Comparison of ENCODE assay signal across 15 mouse cellular contexts in genomic region chr16:67311033-67311432, GRCm38 (mm10).
DNase-seq lines count a peak whose midpoint lies in the region; ATAC-seq and TF ChIP-seq lines count a peak whose summit lies in the region.
"Had no signal": no experiment of that assay in that cellular context is flagged by ENCODE, and none has a peak within 500 bp of the region (broad histone marks: within the 10 kb centered on the region; RNA-seq: fewer than 3 reads in every experiment).

No protein-coding gene starts in this region.

- intact Hi-C loops in heart, postnatal 36 days (cut with DNase I) = no loop called here

- H3K4me3 ChIP-seq in midbrain, embryonic 12.5 days = no peak overlapping the region
- no peak overlapping the region for H3K4me3 ChIP-seq in midbrain, embryonic 10.5 days
- no peak overlapping the region for H3K4me3 ChIP-seq in forebrain, embryonic 16.5 days (replicated peaks; ENCODE audit: low read length)
- no peak overlapping the region for H3K4me3 ChIP-seq in midbrain, postnatal 0 days (ENCODE audit: low read depth, low read length)
- H3K4me3 ChIP-seq: embryonic facial prominence, embryonic 10.5 days; liver, embryonic 12.5 days had no signal

- H3K9me3 ChIP-seq in midbrain, embryonic 12.5 days = no peaks in the 10 kb centered on the region
- H3K9me3 ChIP-seq in midbrain, embryonic 10.5 days (replicated peaks) = no peaks in the 10 kb centered on the region
- H3K9me3 ChIP-seq in forebrain, embryonic 16.5 days (ENCODE audit: control insufficient read depth, low read length) = no peaks in the 10 kb centered on the region
- H3K9me3 ChIP-seq in midbrain, postnatal 0 days (ENCODE audit: low read length) = no peaks in the 10 kb centered on the region
- H3K9me3 ChIP-seq: embryonic facial prominence, embryonic 10.5 days; liver, embryonic 12.5 days had no signal

- no peak for TF ChIP-seq CTCF in midbrain, postnatal 0 days (IDR thresholded peaks at IDR 0.05)

- H3K36me3 ChIP-seq in midbrain, embryonic 12.5 days = no peaks in the 10 kb centered on the region
- no peaks in the 10 kb centered on the region for H3K36me3 ChIP-seq in midbrain, embryonic 10.5 days
- H3K36me3 ChIP-seq in forebrain, embryonic 16.5 days (ENCODE audit: control insufficient read depth, insufficient read depth) = no peaks in the 10 kb centered on the region
- no peaks in the 10 kb centered on the region for H3K36me3 ChIP-seq in midbrain, postnatal 0 days (ENCODE audit: insufficient read depth, low read length)
- H3K36me3 ChIP-seq: embryonic facial prominence, embryonic 10.5 days; liver, embryonic 12.5 days had no signal

- no peak overlapping the region for H3K4me2 ChIP-seq in midbrain, embryonic 12.5 days (replicated peaks)
- H3K4me2 ChIP-seq in forebrain, embryonic 16.5 days (ENCODE audit: low read length) = no peak overlapping the region
- peak overlapping the region; percentile 10; the same call in 1 of the 2 replicates for H3K4me2 ChIP-seq in midbrain, postnatal 0 days (ENCODE audit: low read depth, low read length, poor library complexity, severe bottlenecking)
- H3K4me2 ChIP-seq: liver, embryonic 12.5 days had no signal

- no peaks in the 10 kb centered on the region for H3K27me3 ChIP-seq in midbrain, embryonic 12.5 days
- no peaks in the 10 kb centered on the region for H3K27me3 ChIP-seq in midbrain, embryonic 10.5 days (ENCODE audit: low read depth, poor library complexity, severe bottlenecking)
- no peaks in the 10 kb centered on the region for H3K27me3 ChIP-seq in forebrain, embryonic 16.5 days (replicated peaks; ENCODE audit: control insufficient read depth, insufficient read depth, low read length)
- no peaks in the 10 kb centered on the region for H3K27me3 ChIP-seq in midbrain, postnatal 0 days (ENCODE audit: insufficient read depth, low read length)
- H3K27me3 ChIP-seq: liver, embryonic 12.5 days had no signal

- ATAC-seq in midbrain, embryonic 12.5 days (ENCODE audit: low FRiP score, low read depth) = 0 out of 2 replicates have a peak, but pooled peaks have one; percentile 23
- ATAC-seq in forebrain, embryonic 16.5 days = peak; percentile 71
- peak; percentile 69; the same call in 1 of the 2 replicates for ATAC-seq in midbrain, postnatal 0 days (ENCODE audit: low FRiP score)
- ATAC-seq in monocyte, adult 5-6 weeks (replicated peaks; ENCODE audit: insufficient number of reproducible peaks, low FRiP score, low TSS enrichment, poor library complexity, severe bottlenecking) = no peak
- ATAC-seq: liver, embryonic 12.5 days had no signal

- no peak overlapping the region for H3K27ac ChIP-seq in midbrain, embryonic 12.5 days (replicated peaks)
- no peak overlapping the region for H3K27ac ChIP-seq in midbrain, embryonic 10.5 days (replicated peaks)
- H3K27ac ChIP-seq in forebrain, embryonic 16.5 days (ENCODE audit: low read length) = no peak overlapping the region
- H3K27ac ChIP-seq in midbrain, postnatal 0 days (ENCODE audit: low read depth, low read length) = peak overlapping the region; percentile 52; the same call in 1 of the 2 replicates
- H3K27ac ChIP-seq: embryonic facial prominence, embryonic 10.5 days; liver, embryonic 12.5 days had no signal

- DNase-seq in frontal cortex, adult 2 months (ENCODE audit: extremely low spot score in 1 of 2, low spot score in 1 of 2) = peak; percentile 20 to 71
- DNase-seq in frontal cortex, postnatal 14 days (ENCODE audit: low spot score in 2 of 2) = no peak
- no peak for DNase-seq in midbrain, embryonic 10.5 days (ENCODE audit: low spot score)
- peak; percentile 67 for DNase-seq in midbrain, postnatal 0 days (ENCODE audit: low spot score)
- no peak for DNase-seq in heart, postnatal 36 days
- DNase-seq: adrenal gland, adult 8-10 months; B cell, adult 2 months; cerebellum, postnatal 14 days; gastrocnemius, postnatal 36 days; thymus, postnatal 4 days had no signal

- H3K9ac ChIP-seq in midbrain, embryonic 12.5 days (replicated peaks) = no peak overlapping the region
- H3K9ac ChIP-seq in forebrain, embryonic 16.5 days (replicated peaks; ENCODE audit: low read depth, low read length) = no peak overlapping the region
- H3K9ac ChIP-seq in midbrain, postnatal 0 days (replicated peaks; ENCODE audit: low read length, poor library complexity, severe bottlenecking) = no peak overlapping the region
- H3K9ac ChIP-seq: liver, embryonic 12.5 days had no signal

- 86% methylated on average over 2 of the region's 2 CpGs for WGBS in midbrain, embryonic 12.5 days
- WGBS in midbrain, embryonic 10.5 days = 84% methylated on average over 2 of the region's 2 CpGs
- 59% methylated on average over 2 of the region's 2 CpGs for WGBS in forebrain, embryonic 16.5 days
- 59% methylated on average over 2 of the region's 2 CpGs for WGBS in midbrain, postnatal 0 days

- H3K4me1 ChIP-seq in midbrain, embryonic 12.5 days = no peaks in the 10 kb centered on the region
- no peaks in the 10 kb centered on the region for H3K4me1 ChIP-seq in midbrain, embryonic 10.5 days
- peaks cover 3% of the 10 kb centered on the region; the same call in 1 of the 2 replicates for H3K4me1 ChIP-seq in forebrain, embryonic 16.5 days (replicated peaks; ENCODE audit: control insufficient read depth, insufficient read depth, low read length)
- H3K4me1 ChIP-seq in midbrain, postnatal 0 days (ENCODE audit: insufficient read depth, low read length) = no peaks in the 10 kb centered on the region
- H3K4me1 ChIP-seq: embryonic facial prominence, embryonic 10.5 days; liver, embryonic 12.5 days had no signal

Comparison
In these comparisons a context has a peak if more than half of its experiments do, and no peak if none do; other contexts are left out.
1. DNase-seq: peak in frontal cortex, adult 2 months (2 of 2) and midbrain, postnatal 0 days (single experiment); none in frontal cortex, postnatal 14 days (0 of 2), midbrain, embryonic 10.5 days (single experiment) and heart, postnatal 36 days (0 of 2).